Mouse (Mus musculus): ENCODE data around the gene Thoc2.

GRCm38 (mm10) chrX:41941840-41942239 is 21.4 kb upstream of the Thoc2 start:
- TF ChIP-seq CTCF (IDR thresholded peaks at IDR 0.05; ENCODE audit: low read depth, low read length) (no peak), POLR2A (IDR thresholded peaks at IDR 0.05; ENCODE audit: insufficient read depth, low read length) (no peak), EP300 (IDR thresholded peaks at IDR 0.05; ENCODE audit: insufficient read depth, low read depth, low read length) (no peak)

All from ES-Bruce4 (cell line).